Mouse (Mus musculus) hindbrain, postnatal 0 days (tissue): ENCODE results near the gene Arsa. TPM values are rescaled to one million over a fixed set of nuclear protein-coding genes. Genes with fewer than 3 reads are reported as not detected.
"Not testable (repeated sequence)": the region's sequence is repeated elsewhere in the genome, so short reads cannot be mapped to it uniquely, and the experiment has no call there.

Experiments
- ATAC-seq: fragments of 200-750 bp; cut with Nextera tagmentation; 2 replicates; pipeline ENCODE4 v1.8.0; 2017; ENCODE audit warnings: mild to moderate bottlenecking, moderate TSS enrichment, moderate library complexity
- DNase-seq: peaks from one replicate; pipeline ENCODE4 v3.0.0-alpha.2; 2015; ENCODE audit warnings: low spot score
- H3K27ac ChIP-seq: fragments of 300-500 bp; sonication (generic); 2 replicates; pipeline ENCODE4 v1.5.1; 2014; ENCODE audit warnings: mild to moderate bottlenecking
- H3K27me3 ChIP-seq: fragments of 300-500 bp; sonication (generic); 2 replicates; pipeline ENCODE4 v1.6.1; 2014; ENCODE audit warnings: low read length, mixed read lengths; ENCODE audit not compliant: insufficient read depth
- H3K36me3 ChIP-seq: fragments of 300-500 bp; sonication (generic); 2 replicates; pipeline ENCODE4 v1.6.1; 2014; ENCODE audit warnings: low read length, mixed read lengths; ENCODE audit not compliant: insufficient read depth
- H3K4me1 ChIP-seq: fragments of 300-500 bp; sonication (generic); 2 replicates; pipeline ENCODE4 v1.6.1; 2014; ENCODE audit warnings: antibody characterized with exemption, low read length, mixed read lengths; ENCODE audit not compliant: insufficient read depth
- H3K4me2 ChIP-seq: fragments of 300-500 bp; sonication (generic); 2 replicates; pipeline ENCODE4 v1.6.1; 2014; ENCODE audit warnings: low read depth, mild to moderate bottlenecking, low read length, moderate library complexity, mixed read lengths
- H3K4me3 ChIP-seq: fragments of 300-500 bp; sonication (generic); 2 replicates; pipeline ENCODE4 v1.5.1; 2014; ENCODE audit warnings: low read length
- H3K9ac ChIP-seq: fragments of 300-500 bp; sonication (generic); replicated peaks from 2 replicates; pipeline ENCODE4 v1.6.1; 2014; ENCODE audit warnings: mild to moderate bottlenecking, low read length, moderate library complexity, mixed read lengths
- H3K9me3 ChIP-seq: fragments of 300-500 bp; sonication (generic); 2 replicates; pipeline ENCODE4 v1.6.1; 2016; ENCODE audit warnings: low read length, mixed read lengths
- CTCF ChIP-seq: IDR thresholded peaks from 2 replicates; pipeline ENCODE4 v1.5.1; 2016; ENCODE audit warnings: antibody characterized with exemption, control low read depth, low read depth
- WGBS: fragments of 180-500 bp; shearing (Covaris S2); extraction: QIAGEN DNeasy Blood & Tissue Kit; methylation state at CpG from one replicate; pipeline ENCODE4 v1.1.7; 2014; 5-methylcytosine and 5-hydroxymethylcytosine counted together
- polyA plus RNA-seq: library from polyadenylated mRNA; unstranded; fragments of >200 nt; fragmentation: Nextera tagmentation; extraction: Ambion mirVana; gene quantifications from 2 replicates; pipeline ENCODE4 v1.2.1, GENCODE M21; 2015
- total RNA-seq: library from RNA; depleted of rRNA; stranded (reverse); fragments of >200 nt; gene quantifications from 2 replicates; pipeline ENCODE4 v1.2.3, GENCODE M21; 2014

Gene Arsa
- total and polyA plus RNA-seq, 2 experiments from 2014 or later = 28.9 to 35.8 TPM

DNA sequence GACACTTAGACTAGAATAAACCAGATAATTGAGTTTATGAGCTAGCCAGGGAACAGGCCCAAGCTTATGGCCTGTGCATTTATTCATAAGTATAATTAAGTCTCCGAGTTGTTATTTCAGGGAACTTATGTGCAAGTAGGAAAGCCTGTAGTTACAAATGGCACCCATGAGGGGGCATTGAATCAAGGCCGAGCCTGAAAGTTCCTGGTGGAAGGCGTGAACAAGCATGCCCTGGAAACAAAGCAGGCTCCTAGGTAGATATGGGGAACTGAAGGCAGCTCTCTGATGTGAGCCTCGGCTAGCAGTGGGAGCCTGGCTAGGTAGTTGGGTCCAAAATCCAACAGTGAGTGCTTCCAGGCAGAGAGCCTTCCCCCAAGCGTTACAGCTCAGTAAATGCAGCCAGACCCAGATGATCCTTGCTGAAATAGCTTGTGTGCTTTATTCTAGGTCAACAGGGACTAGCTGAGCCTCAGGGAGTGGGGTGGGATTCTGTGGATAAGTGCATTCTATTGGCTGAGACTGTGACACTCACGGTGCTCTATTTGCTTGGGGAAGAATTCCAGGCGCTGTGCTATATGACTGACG is 34.6 kb downstream of the Arsa start:
- H3K36me3 ChIP-seq = no peaks in the 10 kb centered on the region
- 42% methylated on average over 8 of the region's 8 CpGs for WGBS
- peak; percentile 61 for DNase-seq

DNA sequence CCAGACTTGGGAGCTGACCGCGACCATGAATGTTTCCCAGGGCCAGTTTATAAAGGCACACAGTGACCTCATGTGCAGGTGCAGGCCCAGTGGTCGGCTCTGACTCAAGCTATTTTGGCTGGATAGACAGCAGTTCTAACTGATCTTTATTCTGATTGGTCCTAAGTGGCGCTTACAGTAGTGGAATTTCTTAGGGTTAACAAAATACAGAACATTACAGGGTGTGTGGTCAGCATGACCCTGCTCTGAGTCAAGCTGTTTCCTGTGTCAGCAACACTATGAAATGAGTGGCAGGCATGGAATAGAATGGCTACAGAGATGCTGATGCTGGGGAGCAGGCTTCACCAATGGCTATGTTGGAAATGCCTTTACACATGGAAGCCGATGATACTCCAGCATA is 41.3 kb downstream of the Arsa start:
- Histone ChIP-seq H3K9ac (no peak overlapping the region), H3K4me2 (no peak overlapping the region), H3K9me3 (no peaks in the 10 kb centered on the region), H3K36me3 (no peaks in the 10 kb centered on the region), H3K4me3 (no peak overlapping the region), H3K27me3 (no peaks in the 10 kb centered on the region), H3K27ac (no peak overlapping the region), H3K4me1 (no peaks in the 10 kb centered on the region)
- 83% methylated on average over 5 of the region's 5 CpGs for WGBS
- no peak for TF ChIP-seq CTCF
- DNase-seq (no peak), ATAC-seq (no peak)

More for the DNA sequence above, 34.6 kb downstream of the Arsa start:
- no peaks in the 10 kb centered on the region for H3K4me1 ChIP-seq
- H3K9me3 ChIP-seq = no peaks in the 10 kb centered on the region
- H3K27me3 ChIP-seq = no peaks in the 10 kb centered on the region
- peak; percentile 58 for TF ChIP-seq CTCF
- H3K4me2 ChIP-seq = no peak overlapping the region
- H3K27ac ChIP-seq = no peak overlapping the region
- H3K9ac ChIP-seq = no peak overlapping the region
- ATAC-seq = no peak
- H3K4me3 ChIP-seq = no peak overlapping the region

DNA sequence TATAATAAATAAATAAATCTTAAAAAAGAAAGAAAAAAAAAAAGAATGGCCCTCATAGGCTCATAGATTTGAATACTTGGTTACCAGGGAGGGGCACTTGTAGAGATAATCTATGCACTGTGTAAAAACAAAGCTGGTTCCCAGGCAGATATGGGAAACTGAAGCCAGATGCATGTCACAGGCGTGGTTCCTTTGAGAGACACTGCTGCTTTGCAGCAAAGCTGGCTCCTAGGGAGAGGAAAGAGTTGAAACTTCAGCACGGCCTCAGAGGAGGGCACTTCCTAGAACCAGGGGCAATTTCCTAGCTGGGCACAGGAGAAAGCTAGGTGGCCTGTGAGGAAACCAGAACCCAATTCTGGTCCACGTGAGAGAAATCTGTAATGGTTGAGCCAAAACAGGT is 43.1 kb downstream of the Arsa start:
- H3K36me3 ChIP-seq = no peaks in the 10 kb centered on the region
- H3K9ac ChIP-seq = no peak overlapping the region
- H3K4me2 ChIP-seq = no peak overlapping the region
- no peaks in the 10 kb centered on the region for H3K9me3 ChIP-seq
- H3K4me1 ChIP-seq = no peaks in the 10 kb centered on the region
- no peak overlapping the region for H3K27ac ChIP-seq
- WGBS = 78% methylated on average over 3 of the region's 3 CpGs
- no peaks in the 10 kb centered on the region for H3K27me3 ChIP-seq
- no peak for TF ChIP-seq CTCF
- ATAC-seq (no peak), DNase-seq (no peak)
- no peak overlapping the region for H3K4me3 ChIP-seq

DNA sequence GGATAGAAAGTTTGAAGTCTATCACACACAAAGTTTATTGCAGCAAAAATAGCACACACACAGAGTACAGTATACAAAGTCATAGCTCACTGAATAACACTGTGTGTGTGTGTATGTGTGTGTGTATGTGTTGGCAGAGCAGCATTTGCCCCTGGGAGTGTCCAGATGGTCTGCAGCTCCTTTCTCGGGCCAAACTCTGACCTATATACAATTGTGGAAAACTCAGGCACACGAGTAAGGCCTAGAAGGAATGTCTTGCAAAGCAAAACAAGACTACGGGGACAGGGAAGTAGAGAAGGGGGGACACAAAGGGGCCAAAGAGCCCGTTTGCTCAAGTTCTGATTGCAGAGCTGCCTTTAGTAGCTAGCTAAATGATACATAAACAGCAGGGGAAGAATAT is 44.3 kb downstream of the Arsa start:
- Histone ChIP-seq H3K4me2 (no peak overlapping the region), H3K9me3 (no peaks in the 10 kb centered on the region), H3K9ac (no peak overlapping the region), H3K27me3 (no peaks in the 10 kb centered on the region), H3K4me3 (no peak overlapping the region), H3K36me3 (no peaks in the 10 kb centered on the region), H3K27ac (no peak overlapping the region), H3K4me1 (peaks cover 8% of the 10 kb centered on the region; the same call in 1 of the 2 replicates)
- TF ChIP-seq CTCF = no peak
- 57% methylated on average over 4 of the region's 4 CpGs for WGBS
- ATAC-seq = no peak
- DNase-seq = no peak

DNA sequence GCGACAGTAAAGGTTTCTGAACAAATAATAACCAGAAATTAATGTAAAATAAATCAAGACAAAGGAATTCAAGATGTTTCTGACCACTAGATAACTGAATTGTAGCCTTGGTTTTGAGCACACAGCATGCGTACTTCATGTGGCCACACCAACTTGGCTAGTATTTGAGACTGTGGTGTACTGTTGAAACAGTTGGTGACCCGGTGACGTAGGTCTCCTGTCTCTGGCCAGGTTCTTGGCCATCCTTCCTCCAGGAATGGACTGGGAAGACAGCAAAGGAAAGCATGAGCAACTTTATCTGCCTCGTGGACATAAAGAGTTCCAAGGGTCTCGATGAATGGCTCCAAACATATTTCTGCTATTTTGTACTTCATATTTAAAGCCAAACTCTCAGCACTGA is 45.4 kb downstream of the Arsa start:
- no peak overlapping the region for H3K9ac ChIP-seq
- TF ChIP-seq CTCF = no peak
- H3K4me3 ChIP-seq = no peak overlapping the region
- 95% methylated on average over 6 of the region's 6 CpGs for WGBS
- DNase-seq (no peak), ATAC-seq (no peak)
- H3K27me3 ChIP-seq = no peaks in the 10 kb centered on the region
- H3K36me3 ChIP-seq = peaks cover 9% of the 10 kb centered on the region; the same call in 1 of the 2 replicates
- H3K4me1 ChIP-seq = peaks cover 8% of the 10 kb centered on the region; the same call in 1 of the 2 replicates
- no peaks in the 10 kb centered on the region for H3K9me3 ChIP-seq
- H3K4me2 ChIP-seq = no peak overlapping the region
- no peak overlapping the region for H3K27ac ChIP-seq

DNA sequence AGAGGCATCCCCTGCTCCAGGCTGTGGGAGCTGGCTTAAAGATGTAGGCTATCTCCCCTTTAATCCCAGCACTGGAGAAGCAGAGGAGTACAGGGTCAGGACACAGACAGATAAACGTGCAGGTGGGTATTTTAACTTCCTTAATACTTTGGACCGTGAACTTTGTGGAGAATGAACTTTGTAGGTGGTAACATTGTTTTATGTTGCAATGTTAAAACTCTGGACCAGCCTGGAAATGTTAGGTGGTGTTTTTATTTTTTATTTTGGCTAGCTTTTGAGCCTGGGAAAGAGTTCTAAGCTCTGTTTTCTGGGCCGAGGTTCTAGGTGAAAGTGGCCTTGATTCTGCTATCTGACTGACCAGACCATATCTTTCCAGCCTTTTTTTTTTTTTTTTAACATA is 46.0 kb downstream of the Arsa start:
- H3K27me3 ChIP-seq = no peaks in the 10 kb centered on the region
- H3K4me2 ChIP-seq = no peak overlapping the region
- 90% methylated on average over 3 of the region's 3 CpGs for WGBS
- peaks cover 8% of the 10 kb centered on the region; the same call in 1 of the 2 replicates for H3K4me1 ChIP-seq
- no peak for DNase-seq
- H3K36me3 ChIP-seq = peaks cover 15% of the 10 kb centered on the region
- H3K9me3 ChIP-seq = no peaks in the 10 kb centered on the region
- no peak for TF ChIP-seq CTCF
- H3K9ac ChIP-seq = no peak overlapping the region
- H3K4me3 ChIP-seq = no peak overlapping the region
- no peak overlapping the region for H3K27ac ChIP-seq
- no peak for ATAC-seq

DNA sequence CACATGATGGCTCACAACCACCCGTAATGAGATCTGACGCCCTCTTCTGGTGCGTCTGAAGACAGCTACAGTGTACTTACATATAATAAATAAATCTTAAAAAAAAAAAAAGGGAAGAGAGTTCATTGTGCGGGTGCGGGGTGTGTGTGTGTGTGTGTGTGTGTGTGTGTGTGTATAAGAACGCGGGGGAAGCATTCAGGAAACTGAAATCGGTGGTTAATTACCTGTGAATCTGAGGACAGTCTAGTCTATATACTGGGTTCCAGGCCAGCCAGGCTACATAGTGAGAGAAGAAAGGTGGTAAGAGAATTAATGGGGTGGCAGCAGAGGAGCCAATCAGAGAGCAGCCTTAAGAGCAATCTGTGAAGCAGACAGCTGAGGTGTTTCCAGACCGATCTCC is 46.5 kb downstream of the Arsa start:
- H3K9ac ChIP-seq, H3K27me3 ChIP-seq, DNase-seq, H3K4me3 ChIP-seq, H3K4me2 ChIP-seq, H3K9me3 ChIP-seq, H3K4me1 ChIP-seq, ATAC-seq: not testable (repeated sequence)
- Histone ChIP-seq H3K36me3 (peaks cover 18% of the 10 kb centered on the region), H3K27ac (peak overlapping the region; percentile 96; the same call in 1 of the 2 replicates)
- 92% methylated on average over 9 of the region's 9 CpGs for WGBS
